Mouse (Mus musculus): ENCODE data around the gene Chil1. TPM values are rescaled to one million over a fixed set of nuclear protein-coding genes. Genes with fewer than 3 reads are reported as not detected.

Gene Chil1
- polyA plus RNA-seq, 1 experiment from 2014 or later, result 23.3 TPM

DNA sequence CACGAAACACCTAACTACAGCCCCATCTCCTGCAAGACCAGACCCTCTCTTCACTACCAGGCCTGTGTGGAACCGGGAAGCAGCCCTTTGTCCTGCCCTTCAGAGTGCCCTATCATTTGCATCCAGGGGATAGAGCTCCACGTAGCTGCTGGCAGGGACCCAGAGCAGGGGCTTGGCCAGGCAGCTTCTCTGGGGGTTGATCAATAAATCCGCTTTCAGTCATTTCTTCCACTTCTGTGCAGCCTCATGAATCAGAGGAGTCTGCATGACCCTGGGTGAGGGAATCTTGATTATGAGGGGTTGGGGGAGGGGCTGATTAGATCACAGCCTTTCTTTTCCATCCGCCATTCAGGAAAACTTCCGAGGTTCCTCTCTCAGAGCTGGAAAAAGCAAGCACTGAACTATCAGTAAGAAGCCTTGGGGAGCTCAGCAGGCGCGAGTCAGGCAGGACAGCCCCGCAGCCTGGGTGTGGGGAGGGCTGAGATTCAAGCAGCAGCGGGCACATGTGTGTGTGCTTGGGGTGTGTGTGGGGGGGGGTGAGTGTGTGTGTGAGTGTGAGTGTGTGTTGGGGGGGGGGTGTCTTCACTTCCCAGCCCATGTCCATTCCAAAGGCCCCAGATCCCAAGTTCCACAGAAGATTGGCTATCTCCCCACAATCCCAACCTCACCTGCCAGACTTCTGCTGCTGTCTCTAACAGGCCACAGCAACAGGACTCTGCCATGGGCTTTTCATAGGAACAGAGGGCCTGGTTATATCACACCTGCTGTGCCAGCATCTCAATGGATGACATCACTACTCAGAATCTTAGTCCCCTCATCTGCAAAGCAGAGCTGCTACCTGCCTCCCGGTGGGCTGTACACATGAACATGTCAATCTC is 34.0 kb downstream of the Chil1 start:
- no peaks in the 10 kb centered on the region for H3K27me3 ChIP-seq (replicated peaks; ENCODE audit: control insufficient read depth, insufficient read depth, low read length)
- H3K36me3 ChIP-seq (ENCODE audit: control insufficient read depth, insufficient read depth, low read length), result no peaks in the 10 kb centered on the region
- H3K9me3 ChIP-seq (ENCODE audit: control insufficient read depth, low read length), result no peaks in the 10 kb centered on the region
- H3K4me1 ChIP-seq (ENCODE audit: control insufficient read depth, insufficient read depth, low read length), result 0 out of 2 replicates have a peak, but pooled peaks cover 3% of the 10 kb centered on the region
- DNase-seq (ENCODE audit: low spot score) (no peak), ATAC-seq (ENCODE audit: low read depth) (no peak; the same call in 1 of the 2 replicates)
- no peak overlapping the region for H3K9ac ChIP-seq (ENCODE audit: low read depth, low read length)
- H3K4me3 ChIP-seq (ENCODE audit: low read depth, low read length), result no peak overlapping the region
- H3K27ac ChIP-seq (replicated peaks; ENCODE audit: low read depth, low read length), result no peak overlapping the region
- WGBS, result 37% methylated on average over 10 of the region's 11 CpGs
- H3K4me2 ChIP-seq (ENCODE audit: low read depth, low read length), result no peak overlapping the region

DNA sequence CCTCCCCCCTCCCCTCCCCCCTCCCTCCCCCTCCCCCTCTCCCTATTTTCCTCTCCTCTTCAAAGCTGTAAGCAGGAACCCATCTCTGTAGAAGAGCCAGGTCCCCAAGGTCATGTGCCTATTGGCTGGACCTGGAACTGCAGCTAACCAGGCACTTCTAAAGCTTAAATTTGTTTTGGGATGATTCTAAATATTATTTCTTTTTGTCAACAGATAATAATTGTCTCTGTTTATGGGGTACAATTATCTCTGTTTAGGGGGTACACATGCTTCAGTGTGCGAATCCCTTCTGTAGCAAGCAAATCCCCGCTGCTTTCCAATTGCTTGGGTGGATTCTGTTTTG is 34.6 kb downstream of the Chil1 start:
- H3K9ac ChIP-seq (ENCODE audit: low read depth, low read length), result no peak overlapping the region
- H3K9me3 ChIP-seq (ENCODE audit: control insufficient read depth, low read length), result no peaks in the 10 kb centered on the region
- no peak for ATAC-seq (ENCODE audit: low read depth)
- H3K4me3 ChIP-seq (ENCODE audit: low read depth, low read length), result no peak overlapping the region
- no peaks in the 10 kb centered on the region for H3K27me3 ChIP-seq (replicated peaks; ENCODE audit: control insufficient read depth, insufficient read depth, low read length)
- H3K4me1 ChIP-seq (ENCODE audit: control insufficient read depth, insufficient read depth, low read length), result no peaks in the 10 kb centered on the region
- no peak overlapping the region for H3K27ac ChIP-seq (replicated peaks; ENCODE audit: low read depth, low read length)
- no peaks in the 10 kb centered on the region for H3K36me3 ChIP-seq (ENCODE audit: control insufficient read depth, insufficient read depth, low read length)
- no peak for DNase-seq (ENCODE audit: low spot score)
- no peak overlapping the region for H3K4me2 ChIP-seq (ENCODE audit: low read depth, low read length)
- 84% methylated on average over 2 of the region's 2 CpGs for WGBS

DNA sequence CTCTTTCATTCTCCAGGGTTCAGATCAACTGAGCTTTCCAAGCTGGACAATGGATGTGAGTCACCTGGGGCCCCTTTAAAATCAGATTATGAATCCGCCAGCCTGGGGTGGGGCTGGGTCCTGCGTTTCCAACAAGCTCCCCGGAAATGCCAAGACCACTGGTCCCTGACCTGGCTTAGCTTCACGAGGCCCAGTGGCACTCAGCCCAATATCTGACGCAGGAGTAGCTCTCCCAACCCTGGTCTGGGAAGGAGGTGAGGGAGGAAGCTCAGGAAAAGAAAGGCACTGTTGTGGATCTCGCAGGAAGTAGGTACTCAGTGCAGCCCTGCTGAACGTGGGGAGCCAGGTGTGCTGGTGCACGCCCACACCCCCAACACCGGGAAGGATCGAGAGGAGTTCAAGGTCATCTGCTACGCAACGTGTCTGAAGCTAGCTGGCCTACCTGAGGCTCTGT is 35.1 kb downstream of the Chil1 start:
- Histone ChIP-seq H3K9me3 (ENCODE audit: control insufficient read depth, low read length) (no peaks in the 10 kb centered on the region), H3K4me2 (ENCODE audit: low read depth, low read length) (no peak overlapping the region), H3K36me3 (ENCODE audit: control insufficient read depth, insufficient read depth, low read length) (no peaks in the 10 kb centered on the region), H3K27ac (replicated peaks; ENCODE audit: low read depth, low read length) (no peak overlapping the region), H3K4me1 (ENCODE audit: control insufficient read depth, insufficient read depth, low read length) (no peaks in the 10 kb centered on the region), H3K4me3 (ENCODE audit: low read depth, low read length) (no peak overlapping the region), H3K27me3 (replicated peaks; ENCODE audit: control insufficient read depth, insufficient read depth, low read length) (no peaks in the 10 kb centered on the region), H3K9ac (ENCODE audit: low read depth, low read length) (no peak overlapping the region)
- ATAC-seq (ENCODE audit: low read depth) (no peak), DNase-seq (ENCODE audit: low spot score) (no peak)
- 51% methylated on average over 12 of the region's 12 CpGs for WGBS

DNA sequence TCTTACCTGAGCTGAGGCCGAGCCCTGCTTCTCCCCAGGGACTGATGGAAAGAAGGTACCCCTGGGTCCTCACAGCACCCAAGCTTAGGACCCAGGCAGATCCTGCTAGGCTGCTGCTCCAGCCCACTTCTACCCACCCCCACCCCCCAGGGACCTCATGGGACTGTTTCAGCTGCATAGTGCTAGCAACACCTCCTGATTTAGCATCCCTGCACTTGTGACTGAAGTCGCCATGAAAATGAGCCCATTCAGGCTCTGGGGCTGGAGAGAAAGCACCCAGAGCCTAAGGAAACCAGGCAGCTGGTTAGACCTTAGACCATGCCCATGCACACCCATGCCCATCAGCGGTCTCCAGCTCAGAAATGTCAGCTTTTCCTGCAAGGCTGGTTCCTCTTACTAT is 36.0 kb downstream of the Chil1 start:
- WGBS, result 79% methylated on average over 3 of the region's 3 CpGs
- Histone ChIP-seq H3K4me3 (ENCODE audit: low read depth, low read length) (no peak overlapping the region), H3K9me3 (ENCODE audit: control insufficient read depth, low read length) (no peaks in the 10 kb centered on the region), H3K4me1 (ENCODE audit: control insufficient read depth, insufficient read depth, low read length) (no peaks in the 10 kb centered on the region), H3K27ac (replicated peaks; ENCODE audit: low read depth, low read length) (no peak overlapping the region), H3K27me3 (replicated peaks; ENCODE audit: control insufficient read depth, insufficient read depth, low read length) (no peaks in the 10 kb centered on the region), H3K9ac (ENCODE audit: low read depth, low read length) (no peak overlapping the region), H3K36me3 (ENCODE audit: control insufficient read depth, insufficient read depth, low read length) (no peaks in the 10 kb centered on the region), H3K4me2 (ENCODE audit: low read depth, low read length) (no peak overlapping the region)
- no peak for ATAC-seq (ENCODE audit: low read depth)
- DNase-seq (ENCODE audit: low spot score), result no peak

DNA sequence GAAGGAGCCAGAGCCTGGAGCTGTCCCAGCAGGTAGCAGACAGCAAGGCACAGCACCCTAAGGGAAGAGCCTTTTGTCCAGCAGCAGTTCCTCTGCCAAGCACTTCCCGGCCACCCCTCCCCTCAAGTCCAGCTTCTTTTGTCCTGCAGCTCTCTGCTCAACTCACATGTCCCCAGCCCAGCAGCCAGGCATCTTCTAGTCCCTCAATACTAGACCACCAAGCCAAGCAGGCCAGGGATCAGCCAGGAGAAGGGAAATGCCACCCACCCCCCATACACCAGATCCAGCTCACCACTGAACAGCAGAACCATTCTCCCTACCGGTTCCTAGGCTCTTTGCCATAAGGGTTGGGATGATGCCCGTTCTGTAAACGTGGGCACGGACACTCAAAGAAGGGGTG is 37.6 kb downstream of the Chil1 start:
- no peak overlapping the region for H3K4me3 ChIP-seq (ENCODE audit: low read depth, low read length)
- H3K4me1 ChIP-seq (ENCODE audit: control insufficient read depth, insufficient read depth, low read length), result no peaks in the 10 kb centered on the region
- 76% methylated on average over 5 of the region's 5 CpGs for WGBS
- H3K9ac ChIP-seq (ENCODE audit: low read depth, low read length), result no peak overlapping the region
- no peaks in the 10 kb centered on the region for H3K36me3 ChIP-seq (ENCODE audit: control insufficient read depth, insufficient read depth, low read length)
- DNase-seq (ENCODE audit: low spot score), result no peak
- no peak overlapping the region for H3K27ac ChIP-seq (replicated peaks; ENCODE audit: low read depth, low read length)
- ATAC-seq (ENCODE audit: low read depth), result no peak
- H3K9me3 ChIP-seq (ENCODE audit: control insufficient read depth, low read length), result no peaks in the 10 kb centered on the region
- H3K27me3 ChIP-seq (replicated peaks; ENCODE audit: control insufficient read depth, insufficient read depth, low read length), result no peaks in the 10 kb centered on the region
- H3K4me2 ChIP-seq (ENCODE audit: low read depth, low read length), result no peak overlapping the region

DNA sequence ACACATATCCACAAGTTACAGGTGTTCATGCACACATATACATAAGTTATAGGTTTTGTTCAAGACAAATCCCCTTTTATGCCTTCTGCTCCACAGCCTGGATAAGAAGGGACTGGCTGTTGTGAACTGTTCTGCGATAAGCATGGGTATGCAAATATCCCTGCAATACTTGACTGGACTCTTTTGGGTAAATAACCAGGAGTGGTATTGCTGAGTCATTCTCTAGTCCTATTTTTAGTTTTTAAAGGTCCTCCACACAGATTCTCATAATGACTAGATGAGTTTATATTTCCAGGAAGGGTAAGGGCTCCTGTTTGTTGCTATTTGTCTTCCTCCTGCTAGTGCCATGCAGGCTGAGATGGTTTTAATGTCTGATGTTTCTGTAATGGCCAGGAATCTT is 39.2 kb downstream of the Chil1 start:
- ATAC-seq (ENCODE audit: low read depth), result no peak
- H3K4me2 ChIP-seq (ENCODE audit: low read depth, low read length), result no peak overlapping the region

DNA sequence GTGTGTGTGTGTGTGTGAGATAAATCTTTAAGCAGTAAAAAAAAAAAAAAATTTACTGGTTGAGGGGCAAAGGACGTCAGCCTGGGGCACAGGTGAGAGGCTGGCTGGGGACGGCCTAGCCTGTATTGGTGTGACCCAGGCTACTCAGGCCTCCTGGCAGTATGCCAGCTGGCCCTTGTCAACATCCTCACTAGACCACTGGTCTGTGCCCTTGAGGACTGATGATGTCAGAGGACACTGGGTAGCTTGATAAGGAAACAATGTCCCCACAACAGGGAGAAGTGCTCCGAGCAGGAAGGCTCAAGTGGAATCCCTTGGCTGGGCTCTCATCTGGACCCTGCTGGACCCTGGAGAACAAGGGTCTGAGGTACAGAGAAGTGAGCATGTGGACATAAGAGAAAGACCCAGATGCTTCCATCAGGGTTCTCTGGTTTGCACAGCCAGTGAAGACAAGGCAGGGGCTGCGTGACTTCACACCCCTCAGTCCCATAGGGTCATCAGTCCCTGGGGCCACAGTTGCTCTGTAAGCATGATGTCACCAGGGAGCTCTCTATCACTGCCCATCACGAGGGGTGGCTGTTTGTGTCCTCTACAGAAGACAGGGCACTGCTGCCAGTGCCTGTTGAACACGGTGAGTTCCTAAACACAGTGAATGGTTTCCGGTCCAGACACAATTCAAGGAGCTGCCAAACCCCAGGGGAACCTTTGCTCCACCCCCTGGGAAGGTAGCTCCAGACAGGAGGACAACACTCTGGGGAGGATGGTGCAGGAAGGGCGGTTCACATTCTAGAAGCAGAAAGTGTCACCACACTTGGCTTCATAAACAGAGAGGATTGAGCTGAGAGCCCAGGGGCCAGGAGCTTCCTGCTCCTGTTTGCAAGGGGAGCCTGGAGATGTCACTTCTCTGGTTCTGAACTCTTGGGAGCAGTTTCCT is 40.4 kb downstream of the Chil1 start:
- Histone ChIP-seq H3K4me3 (ENCODE audit: low read depth, low read length) (no peak overlapping the region), H3K27ac (replicated peaks; ENCODE audit: low read depth, low read length) (no peak overlapping the region), H3K4me1 (ENCODE audit: control insufficient read depth, insufficient read depth, low read length) (no peaks in the 10 kb centered on the region), H3K9ac (ENCODE audit: low read depth, low read length) (no peak overlapping the region), H3K27me3 (replicated peaks; ENCODE audit: control insufficient read depth, insufficient read depth, low read length) (no peaks in the 10 kb centered on the region), H3K36me3 (ENCODE audit: control insufficient read depth, insufficient read depth, low read length) (no peaks in the 10 kb centered on the region), H3K9me3 (ENCODE audit: control insufficient read depth, low read length) (no peaks in the 10 kb centered on the region), H3K4me2 (ENCODE audit: low read depth, low read length) (no peak overlapping the region)
- no peak for DNase-seq (ENCODE audit: low spot score)
- 52% methylated on average over 8 of the region's 8 CpGs for WGBS
- no peak for ATAC-seq (ENCODE audit: low read depth)

More for the DNA sequence above, 39.2 kb downstream of the Chil1 start:
- Histone ChIP-seq H3K9ac (ENCODE audit: low read depth, low read length) (no peak overlapping the region), H3K4me1 (ENCODE audit: control insufficient read depth, insufficient read depth, low read length) (no peaks in the 10 kb centered on the region), H3K36me3 (ENCODE audit: control insufficient read depth, insufficient read depth, low read length) (no peaks in the 10 kb centered on the region), H3K27me3 (replicated peaks; ENCODE audit: control insufficient read depth, insufficient read depth, low read length) (no peaks in the 10 kb centered on the region), H3K4me3 (ENCODE audit: low read depth, low read length) (no peak overlapping the region), H3K27ac (replicated peaks; ENCODE audit: low read depth, low read length) (no peak overlapping the region), H3K9me3 (ENCODE audit: control insufficient read depth, low read length) (no peaks in the 10 kb centered on the region)
- no peak for DNase-seq (ENCODE audit: low spot score)
- 90% methylated on average over 1 of the region's 1 CpGs for WGBS

DNA sequence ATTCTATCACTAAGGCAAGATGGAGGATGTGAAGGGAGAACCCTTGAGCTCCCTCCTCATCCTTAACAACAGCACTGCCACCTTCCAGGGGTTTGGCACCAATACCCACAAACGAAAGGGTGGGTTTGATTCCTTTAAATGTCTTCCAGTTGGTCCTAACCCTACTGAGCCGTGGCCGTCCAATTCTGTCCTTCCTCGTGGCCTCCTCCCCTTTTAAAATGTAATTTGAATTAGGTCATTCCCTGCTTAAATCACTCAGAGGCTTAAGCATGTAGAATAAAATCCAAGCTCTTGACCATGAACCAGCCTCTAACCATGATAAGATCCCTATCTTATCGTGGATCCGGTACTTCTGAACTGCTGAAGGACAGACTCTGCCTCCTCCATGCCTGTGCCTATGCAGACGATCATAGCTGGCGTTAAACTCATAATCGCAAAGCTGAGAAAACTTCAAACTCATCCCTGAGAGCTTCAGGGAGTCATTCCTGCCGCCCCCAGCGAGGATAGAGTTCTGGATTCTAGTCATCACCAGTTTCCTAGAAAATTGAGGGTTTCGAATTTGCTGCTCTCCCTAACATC is 42.8 kb downstream of the Chil1 start:
- Histone ChIP-seq H3K9ac (ENCODE audit: low read depth, low read length) (no peak overlapping the region), H3K27ac (replicated peaks; ENCODE audit: low read depth, low read length) (no peak overlapping the region), H3K4me1 (ENCODE audit: control insufficient read depth, insufficient read depth, low read length) (no peaks in the 10 kb centered on the region), H3K4me3 (ENCODE audit: low read depth, low read length) (no peak overlapping the region), H3K4me2 (ENCODE audit: low read depth, low read length) (no peak overlapping the region), H3K27me3 (replicated peaks; ENCODE audit: control insufficient read depth, insufficient read depth, low read length) (no peaks in the 10 kb centered on the region), H3K9me3 (ENCODE audit: control insufficient read depth, low read length) (no peaks in the 10 kb centered on the region), H3K36me3 (ENCODE audit: control insufficient read depth, insufficient read depth, low read length) (no peaks in the 10 kb centered on the region)
- WGBS, result 84% methylated on average over 12 of the region's 12 CpGs
- no peak for DNase-seq (ENCODE audit: low spot score)
- ATAC-seq (ENCODE audit: low read depth), result no peak
